Mouse (Mus musculus) Muller cell, postnatal 12 days (primary cell): ENCODE data around the gene Cib2.
A peak's percentile ranks its signal among the peaks of the same experiment; 100 is the strongest.
"Not testable (repeated sequence)": the region's sequence is repeated elsewhere in the genome, so short reads cannot be mapped to it uniquely, and the experiment has no call there.

Experiments used
- DNase-seq: peaks from one replicate; pipeline ENCODE4 v3.0.0-alpha.2; 2015; ENCODE audit errors: inconsistent ontology term

Gene Cib2

DNA sequence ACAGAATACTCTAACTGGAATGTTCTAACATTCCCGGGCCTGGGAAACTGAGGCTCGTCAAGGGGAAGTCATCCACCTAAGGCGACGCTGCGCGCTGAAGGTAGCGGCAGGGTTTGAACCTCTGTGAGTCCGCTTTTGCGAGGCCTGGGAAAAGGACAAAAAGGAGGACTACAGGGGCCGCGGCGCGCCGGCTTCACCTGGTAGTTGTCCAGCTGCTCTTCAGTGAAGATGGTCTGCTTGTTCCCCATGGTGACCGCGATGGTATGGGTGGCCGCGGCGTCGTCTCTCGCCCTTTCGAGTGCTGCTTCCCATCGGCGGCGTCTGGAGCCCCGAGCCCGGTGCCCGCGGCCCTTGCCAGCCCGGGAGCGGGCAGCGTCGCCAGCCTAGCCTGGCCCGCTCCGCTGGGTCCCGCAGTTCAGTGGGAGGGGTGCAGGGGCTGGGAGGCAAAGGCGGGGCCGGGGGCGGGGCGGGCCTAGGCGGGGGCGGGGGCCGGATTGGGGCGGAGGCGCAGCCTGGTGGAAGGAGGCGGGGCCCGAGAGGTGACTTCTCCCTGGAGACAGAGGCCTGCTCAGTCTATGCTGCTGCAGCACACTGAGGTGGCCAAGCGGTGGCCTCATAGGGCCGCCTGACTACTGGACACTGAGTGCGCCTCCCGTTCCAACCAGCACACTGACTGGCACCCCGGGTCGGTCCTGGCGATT lies at the start of gene Cib2:
Gene Cib2, minus strand, starts transcription at position 448 of the 701 bp plus-strand sequence.
- peak; percentile 89 for DNase-seq

DNA sequence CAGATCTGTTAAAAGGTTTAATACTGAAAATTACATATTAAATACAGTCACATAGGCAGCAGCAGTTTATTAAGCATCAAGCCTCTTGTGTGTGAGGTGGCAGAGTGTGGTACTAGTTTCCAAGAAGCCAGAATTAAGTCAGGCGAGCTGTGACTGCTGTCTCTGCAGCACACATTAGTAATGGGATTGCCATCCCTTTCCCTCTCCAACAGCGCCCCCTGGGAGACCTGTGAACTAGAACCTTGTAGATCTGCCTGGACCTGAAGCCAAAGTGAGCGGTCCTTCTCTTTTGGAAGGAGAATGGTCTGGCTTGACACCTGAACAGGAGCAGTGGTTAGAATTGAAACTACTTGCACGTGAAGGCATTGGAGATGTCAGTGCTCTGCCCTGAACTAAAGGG lies 44.9 kb upstream of the Cib2 start:
- DNase-seq = peak; percentile 22

DNA sequence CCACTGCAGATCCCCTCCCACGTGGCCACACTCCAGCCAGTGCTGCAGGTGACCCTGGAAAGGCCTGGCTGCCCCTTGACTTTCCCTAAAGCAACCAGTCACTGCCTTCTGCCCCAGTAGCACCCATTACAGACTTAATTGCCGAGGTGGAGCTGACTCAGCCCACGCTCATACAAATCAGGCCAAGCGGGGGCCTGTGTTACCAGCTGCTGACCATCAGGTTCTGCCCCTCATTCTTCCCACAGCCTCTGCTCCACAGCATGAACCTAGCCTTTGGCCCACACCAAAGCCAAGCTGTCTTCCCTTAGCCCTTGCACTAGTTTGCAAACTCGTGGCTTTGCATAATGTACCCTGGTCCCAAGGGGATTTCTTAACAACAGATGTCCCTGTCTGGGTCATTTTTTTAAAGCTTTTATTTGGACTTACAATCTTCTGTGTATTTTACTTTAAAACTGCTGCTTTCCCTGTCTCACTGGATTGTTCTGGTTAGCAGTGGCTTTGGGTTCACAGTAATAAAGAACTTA lies 44.2 kb upstream of the Cib2 start:
- DNase-seq = no peak

DNA sequence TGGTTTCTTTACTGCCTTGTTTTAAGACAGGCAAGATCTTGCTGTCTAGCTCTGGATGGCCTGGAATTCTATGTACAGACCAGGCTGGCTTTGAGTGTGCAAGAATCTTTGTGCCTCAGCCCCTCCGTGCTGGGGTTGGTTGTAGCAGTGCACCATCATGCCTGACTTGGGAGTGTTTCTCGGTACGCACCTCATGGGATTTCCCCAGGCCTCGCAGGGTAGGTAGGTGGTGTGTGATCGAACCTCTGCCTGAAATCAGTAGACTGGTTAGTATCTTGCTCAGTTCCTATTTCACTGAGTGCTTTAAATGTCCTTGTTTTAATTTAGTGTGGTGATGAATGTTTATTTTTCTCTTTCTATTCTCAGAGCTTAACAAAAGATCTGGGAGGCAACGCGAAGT lies 42.9 kb upstream of the Cib2 start:
- no peak for DNase-seq

DNA sequence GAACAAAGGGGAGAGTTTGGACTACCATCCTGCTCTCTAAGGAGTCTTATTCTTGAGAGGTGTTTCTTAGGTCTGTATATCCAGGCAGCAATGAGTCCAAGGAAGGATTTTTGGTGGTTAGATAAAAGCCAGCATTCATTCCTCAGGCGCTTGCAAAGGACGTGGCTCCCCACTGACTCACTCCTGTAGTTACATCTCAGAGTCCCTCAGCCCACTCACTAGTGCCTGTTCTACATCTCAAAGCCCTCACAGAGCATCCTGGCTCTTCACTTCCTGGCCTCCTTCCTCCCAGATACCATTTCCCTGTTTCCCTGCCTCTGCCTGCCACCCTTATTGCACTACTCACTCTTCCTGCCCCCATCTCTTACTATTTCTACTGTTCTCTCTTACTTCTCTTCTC lies 42.4 kb upstream of the Cib2 start:
- DNase-seq = no peak

DNA sequence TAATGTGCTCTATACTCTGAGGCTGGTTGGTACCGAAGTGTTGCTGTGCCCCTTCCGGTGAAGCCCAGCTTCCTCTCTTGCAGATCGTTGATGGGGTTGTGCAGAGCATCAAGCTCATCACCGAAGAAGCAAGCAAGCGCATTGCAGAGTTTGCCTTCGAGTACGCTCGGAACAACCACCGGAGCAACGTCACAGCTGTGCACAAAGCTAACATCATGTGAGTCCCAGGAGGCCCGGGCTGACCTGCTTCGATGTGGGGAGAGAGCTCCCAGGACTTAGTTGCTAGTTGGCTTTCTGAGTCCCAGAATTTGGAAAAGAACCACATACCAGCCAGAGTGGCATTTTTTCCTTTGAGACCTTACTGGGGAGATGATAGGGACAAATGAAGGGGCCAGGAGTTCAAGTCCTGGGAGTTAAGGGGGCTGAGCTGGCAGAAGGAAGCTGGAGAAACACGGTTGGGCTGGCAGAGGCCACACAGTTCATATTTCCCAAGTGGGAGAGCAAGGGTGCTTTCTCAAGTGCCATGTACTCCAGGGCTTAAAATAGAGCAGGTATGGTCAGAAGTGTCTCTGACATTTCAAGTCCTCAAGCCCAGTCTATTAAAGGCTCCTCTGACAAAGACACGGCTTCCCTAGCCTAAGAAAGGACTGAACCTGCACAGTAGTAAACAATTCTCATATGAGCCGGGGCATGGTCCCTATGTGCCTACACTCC lies 36.9 kb upstream of the Cib2 start:
- no peak for DNase-seq

DNA sequence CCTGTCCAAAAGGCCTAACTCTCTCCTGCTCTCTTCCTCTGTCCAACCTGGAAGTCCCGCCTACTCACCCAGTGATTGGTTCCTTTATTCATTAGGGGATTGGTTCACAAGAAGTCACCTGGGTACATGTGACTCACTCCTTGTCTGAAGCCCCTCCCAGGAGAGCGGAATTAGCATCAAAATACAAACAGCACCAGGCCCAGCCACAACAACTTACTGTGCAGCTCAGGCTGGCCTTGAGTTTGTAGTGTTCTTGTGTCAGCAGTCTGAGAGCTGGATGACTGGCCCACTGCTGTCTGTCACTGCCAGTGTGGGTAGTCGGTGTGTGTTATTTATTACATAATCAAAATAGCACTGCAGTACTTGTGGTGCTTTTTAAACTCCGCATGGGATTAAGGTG lies 33.6 kb upstream of the Cib2 start:
- not testable (repeated sequence) for DNase-seq

DNA sequence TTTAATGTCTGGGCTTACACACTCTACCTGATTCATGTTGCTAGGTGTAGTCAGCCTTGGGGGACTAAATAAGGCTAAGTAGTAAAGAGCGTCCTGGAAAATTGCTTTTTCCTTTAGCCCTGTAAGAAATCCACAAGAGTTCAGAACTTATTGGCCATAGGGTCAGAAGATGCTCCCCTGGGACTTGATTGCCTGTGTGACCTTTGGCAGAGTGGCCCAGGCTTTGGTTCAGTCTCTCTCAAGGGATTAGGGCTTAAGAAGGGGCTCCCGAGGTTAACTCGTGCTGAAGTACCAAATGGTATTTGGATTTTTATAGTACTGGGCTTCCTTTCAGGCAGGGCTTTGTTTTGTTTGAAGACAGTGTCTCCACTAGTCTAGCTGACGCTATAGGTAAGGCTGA lies 27.8 kb upstream of the Cib2 start:
- DNase-seq = no peak

DNA sequence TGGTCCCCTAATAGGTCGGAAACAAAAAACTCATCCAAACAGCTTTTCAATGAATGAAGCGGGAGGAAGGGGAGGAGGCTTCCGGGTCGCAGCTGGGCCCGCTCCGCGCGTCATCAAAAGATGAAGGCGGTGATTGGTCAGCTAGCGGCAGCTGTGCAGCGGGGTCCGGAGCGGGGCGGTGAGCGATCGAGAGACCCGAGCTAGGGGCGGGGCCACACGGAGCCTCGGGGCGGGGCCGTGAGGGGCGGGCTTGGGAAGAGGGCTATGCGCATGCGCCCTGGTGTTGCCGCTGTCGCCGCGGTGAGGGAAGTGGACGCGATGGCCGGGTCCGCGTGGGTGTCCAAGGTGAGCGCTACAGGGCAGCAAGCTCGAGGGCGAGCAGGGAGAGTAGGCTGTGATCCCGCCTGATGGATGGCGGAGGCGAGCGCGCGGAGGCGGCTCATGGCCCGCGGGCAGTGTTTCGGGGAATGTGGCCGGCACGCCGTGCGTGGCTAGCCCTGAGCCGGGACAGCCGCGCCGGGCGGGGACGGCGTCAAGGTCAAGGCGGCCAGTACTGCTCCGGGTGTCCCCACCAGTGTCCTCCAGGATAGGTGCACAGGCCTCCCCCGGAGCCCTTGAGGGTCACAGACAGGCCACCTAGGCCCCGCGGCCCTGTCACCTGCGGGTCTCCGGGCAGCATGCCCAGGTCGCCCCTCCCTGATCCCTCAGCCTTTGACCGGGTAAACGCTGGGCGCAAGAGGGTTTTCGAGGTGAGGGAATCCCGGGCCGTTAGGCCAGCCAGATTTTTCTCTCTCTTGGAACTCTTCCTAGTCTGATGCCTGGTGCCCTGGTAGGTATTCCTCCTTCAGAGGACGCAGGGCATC lies 26.4 kb upstream of the Cib2 start, which contains the start of gene Idh3a:
Gene Idh3a, plus strand, starts transcription at position 136 of the 863 bp plus-strand sequence.
- peak; percentile 98 for DNase-seq

DNA sequence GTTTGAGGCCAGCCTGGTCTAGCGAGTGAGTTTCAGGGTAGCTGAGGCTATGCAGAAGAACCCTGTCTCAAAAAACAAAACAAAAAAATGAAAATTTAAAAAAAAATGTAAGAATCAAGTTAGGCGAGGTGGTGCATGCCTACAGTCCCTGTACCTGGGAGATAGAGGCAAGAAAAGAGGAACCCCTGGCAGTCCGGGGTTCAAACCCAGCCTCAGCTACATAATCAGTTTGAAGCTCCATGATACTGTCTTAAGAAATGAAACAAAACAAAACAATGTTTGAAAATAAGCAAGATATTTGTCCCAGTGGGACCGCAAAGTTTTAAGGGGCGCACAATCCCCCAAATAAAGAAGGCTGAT lies 25.8 kb upstream of the Cib2 start:
- DNase-seq = no peak

DNA sequence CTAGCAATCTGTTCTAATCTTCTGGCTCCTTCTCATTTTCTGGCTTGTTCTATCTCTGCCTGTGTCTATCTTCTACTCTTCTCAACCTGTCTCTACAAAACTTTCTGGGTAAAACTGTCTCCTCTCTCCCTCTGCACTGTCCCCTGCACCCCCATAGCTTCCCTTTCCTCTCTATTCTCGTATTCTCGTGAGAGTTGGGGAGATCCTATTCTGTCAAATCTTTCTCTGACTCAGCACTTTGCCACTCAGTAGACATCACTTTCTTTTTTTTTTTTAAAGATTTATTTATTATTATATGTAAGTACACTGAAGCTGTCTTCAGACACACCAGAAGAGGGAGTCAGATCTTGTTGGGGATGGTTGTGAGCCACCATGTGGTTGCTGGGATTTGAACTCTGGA lies 24.1 kb upstream of the Cib2 start:
- DNase-seq = not testable (repeated sequence)

DNA sequence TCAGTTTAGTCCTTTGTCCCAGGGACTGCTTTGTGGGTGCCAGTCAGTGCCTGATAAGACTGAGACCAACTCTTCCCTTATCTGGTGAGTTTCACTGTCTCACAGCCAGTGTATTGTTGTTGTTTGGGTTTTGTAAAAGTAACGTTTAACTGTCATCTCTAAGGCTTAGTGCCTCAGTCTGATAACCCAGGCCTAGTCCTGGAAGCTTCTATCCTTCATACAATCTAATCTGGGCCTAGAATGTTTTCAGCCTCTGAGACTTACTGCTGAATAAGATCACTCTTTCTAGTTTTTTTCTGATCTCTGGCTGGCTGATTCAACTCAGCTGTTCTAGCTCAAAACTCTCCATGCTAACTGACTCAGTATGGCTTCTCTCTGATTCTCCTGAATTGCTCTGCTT lies 23.7 kb upstream of the Cib2 start:
- DNase-seq = no peak

DNA sequence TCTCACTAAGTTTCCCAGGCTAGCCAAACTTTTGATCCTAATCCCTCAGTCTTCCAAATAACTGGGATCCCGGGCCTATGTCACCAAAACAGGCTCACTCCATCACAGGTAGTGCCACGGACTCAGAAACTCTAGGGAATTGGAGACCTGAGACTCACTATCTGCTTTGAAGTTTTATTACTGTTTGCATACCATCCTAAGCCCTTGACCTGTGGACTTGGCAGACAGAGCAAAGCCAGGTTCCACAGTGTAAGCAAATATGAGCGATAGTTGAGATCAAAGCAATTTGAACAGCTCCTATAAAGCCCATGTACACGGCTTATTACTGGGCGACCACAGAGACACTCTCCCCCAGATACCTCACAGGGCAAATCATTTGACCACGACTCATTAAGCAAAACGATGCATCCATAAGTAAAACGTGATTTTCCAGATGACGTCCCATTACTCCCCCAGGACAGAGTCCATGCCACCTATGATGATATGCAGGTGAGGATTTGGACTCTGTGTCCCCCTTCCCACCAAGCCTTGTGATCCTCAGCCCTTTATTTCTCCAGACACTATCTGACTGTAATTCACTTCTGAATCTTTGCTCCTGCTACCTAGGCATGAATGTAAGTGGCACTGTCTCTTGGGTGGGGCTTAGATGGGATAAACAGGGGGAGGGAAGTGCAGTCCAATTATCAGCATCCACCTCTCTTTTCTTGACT lies 11.3 kb upstream of the Cib2 start:
- DNase-seq = no peak

DNA sequence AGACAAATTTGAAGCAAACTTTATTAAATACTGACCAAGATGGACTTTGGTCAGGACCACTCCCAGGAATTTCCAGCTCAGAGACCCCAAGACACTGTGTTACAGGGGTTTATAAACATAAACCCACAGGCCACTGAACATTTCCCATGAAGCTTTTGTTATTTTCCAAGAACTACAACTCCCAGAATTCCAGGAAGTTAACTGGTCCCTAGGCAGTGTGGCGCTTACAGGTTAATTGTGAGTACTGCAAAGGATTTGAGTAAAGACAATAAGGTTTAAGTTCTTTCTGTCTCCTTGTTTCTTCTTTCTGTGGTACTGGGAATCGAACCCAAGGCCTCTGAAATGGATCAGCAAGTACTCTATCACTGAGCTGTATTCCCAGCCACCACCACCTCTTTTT lies 8.7 kb upstream of the Cib2 start:
- no peak for DNase-seq

DNA sequence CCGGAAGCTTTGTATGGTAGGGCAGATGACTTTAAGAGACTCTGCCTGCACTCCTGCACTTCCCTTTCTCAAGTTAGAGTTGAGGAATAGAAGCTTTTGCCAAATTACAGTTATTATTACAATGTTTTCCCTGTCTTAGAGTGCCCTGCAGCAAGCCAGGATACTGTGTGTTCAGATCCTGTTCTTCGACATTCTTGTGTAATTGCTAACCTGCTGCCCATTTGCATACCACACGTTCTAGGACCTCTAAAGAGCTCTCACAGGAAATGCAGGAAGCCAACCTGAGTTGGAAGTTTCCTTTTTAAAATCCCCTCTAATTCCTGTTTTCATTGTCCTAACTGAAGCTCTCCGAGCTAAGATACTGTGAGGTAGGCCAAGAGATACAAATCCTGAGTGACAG lies 6.9 kb upstream of the Cib2 start:
- no peak for DNase-seq

DNA sequence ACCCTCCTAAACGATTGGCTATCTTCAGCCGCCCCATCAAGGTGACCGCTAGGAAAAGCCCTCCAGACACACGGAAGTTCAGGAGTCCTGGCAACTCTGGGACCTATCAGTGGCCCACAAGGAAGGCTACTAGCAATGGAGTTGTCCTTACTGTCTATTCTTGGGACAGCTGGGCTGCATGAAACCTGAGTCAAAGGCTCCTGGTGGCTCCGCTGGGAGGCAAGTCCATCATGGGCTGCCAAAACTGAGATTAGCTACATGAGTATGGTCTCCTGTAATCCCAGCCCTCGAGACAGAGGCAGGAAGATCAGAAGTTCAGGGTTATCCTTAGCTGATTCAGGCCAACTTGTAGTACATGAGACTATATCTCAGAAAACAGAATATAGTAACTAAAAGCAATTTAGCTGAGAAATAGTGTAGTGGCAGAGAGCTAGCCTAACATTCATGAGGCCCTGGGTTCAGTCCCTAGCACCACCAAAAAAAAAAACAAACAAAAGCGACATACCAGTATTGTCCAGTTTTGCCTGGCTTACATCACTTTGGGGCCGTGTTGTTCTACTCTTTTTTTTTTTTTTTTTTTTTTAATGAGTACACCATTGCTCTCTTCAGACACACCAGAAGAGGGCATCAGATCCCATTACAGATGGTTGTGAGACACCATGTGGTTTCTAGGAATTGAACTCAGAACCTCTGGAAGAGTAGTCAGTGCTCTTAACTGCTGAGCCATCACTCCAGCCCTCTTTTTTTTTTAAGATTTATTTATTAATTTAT lies 998 bp upstream of the Cib2 start:
- DNase-seq = no peak

DNA sequence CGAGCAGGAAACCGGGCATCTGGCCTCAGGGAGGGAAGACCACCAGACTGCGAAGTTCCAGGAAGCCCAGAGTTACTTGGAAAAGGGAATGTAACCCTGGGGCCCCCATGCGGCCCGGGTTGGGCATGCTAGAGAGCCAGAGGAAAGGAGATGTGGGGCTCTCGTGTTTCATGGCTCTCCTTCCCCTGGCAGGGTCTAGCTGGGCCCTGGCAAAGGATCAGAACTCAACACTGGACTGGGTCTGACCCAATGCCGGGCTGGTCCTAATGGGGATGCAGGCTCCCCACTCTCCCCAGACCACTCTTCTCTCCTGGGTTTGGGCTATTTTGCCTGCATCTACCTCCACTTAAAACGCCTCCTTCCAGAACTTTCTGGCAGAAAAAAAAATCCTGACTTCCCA lies 1.3 kb downstream of the Cib2 start:
- DNase-seq = no peak

DNA sequence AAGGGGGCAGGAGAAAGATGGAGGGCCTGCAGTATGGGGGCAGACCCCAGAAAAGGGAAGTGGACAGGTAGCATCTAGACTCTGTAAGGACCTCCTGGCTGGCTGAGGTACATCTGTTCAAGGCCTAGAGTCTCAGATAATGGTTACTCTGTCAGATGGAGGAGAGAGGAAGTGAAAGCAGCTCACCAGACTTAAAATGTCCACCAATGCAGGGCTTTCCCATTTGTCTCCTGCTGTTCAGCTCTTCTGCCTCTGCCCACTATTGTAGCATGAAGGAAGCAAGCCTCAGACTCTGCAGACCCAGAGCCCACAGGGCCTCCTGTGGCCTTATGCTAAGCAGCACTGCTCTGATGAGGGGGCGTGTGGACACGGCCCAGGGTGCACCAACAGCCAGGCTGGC lies 5.0 kb downstream of the Cib2 start:
- DNase-seq = no peak

DNA sequence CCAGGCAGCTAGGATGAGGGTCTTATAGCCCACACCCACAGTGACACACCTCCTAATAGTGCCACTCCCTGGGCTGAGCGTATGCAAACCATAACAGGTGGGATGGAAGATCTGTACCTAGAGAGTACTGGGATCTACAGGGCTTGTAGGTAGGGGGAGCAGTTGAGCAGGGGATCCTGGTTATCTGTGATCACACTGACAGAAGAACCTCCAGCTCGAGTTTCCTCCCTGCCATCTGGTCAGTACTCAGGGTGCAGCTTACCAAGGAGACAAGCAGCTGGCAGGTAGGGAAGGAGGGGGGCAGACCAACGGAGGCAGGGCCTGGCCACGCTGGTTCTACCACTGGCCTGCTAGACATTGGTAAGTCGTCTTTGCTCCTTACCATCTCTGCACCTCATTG lies 7.6 kb downstream of the Cib2 start:
- DNase-seq = no peak

DNA sequence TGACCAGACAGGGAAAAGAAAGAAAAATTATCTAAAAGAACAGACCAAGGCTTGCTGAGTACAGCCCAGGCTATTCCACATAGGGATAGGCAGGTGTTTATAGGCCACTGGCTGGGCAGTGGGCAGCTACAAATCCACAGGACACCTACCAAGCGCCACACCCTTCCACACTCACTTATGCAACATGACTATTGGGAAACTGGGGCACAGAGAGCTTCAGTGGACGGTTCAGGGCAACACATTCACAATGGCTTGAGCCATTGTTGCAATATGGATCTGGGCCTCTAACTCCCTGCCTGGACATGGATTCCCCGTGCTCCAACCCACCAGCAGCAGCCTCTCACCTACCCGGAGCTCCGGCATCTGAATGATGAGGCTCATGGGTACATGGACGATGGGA lies 10.6 kb downstream of the Cib2 start:
- DNase-seq = no peak

DNA sequence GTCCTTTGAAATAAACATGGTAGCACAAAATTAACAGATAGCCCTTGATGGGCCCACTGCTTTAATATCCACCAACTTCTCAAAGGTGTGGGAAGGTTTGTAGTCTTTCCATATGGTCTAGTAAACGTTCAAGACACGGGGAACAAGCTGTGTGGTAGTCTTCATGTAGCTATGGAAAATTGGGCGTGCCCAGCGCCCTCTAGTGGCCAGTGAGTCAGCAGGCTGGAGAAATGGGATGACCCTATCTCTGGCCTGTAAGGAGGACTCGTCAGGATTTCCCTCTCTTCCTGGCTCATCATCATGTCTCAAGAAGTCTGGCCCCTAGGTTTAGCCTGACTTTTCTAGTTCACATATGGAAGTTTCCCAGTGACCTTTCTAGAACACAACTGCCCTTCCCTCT lies 12.5 kb downstream of the Cib2 start:
- peak; percentile 14 for DNase-seq
